In the genomic region with DNA sequence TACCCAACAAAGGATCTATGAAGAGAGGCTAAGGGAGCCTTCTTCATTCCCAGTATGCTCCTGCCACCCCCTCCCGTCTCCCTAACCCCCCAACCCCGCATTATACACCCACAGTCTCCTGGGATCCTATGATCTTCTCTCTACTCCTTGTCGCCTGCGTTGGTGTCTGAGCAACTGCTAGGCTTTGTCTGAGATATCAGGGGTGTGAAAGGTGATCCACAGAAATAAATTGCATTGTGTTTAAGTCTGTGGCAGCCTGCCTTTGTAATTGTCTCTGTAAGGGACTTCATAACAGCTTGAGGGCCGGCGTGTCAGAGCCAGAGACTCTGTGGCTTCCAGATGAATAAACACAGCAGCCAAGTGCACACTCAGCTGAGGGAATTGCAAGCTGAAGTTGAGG, we compare ENCODE assay signal across 25 mouse cellular contexts.
A peak's percentile ranks its signal among the peaks of the same experiment; 100 is the strongest.
DNase-seq lines count a peak whose midpoint lies in the region; ATAC-seq lines count a peak whose summit lies in the region.
"Had no signal": no experiment of that assay in that cellular context is flagged by ENCODE, and none has a peak within 500 bp of the region (broad histone marks: within the 10 kb centered on the region; RNA-seq: fewer than 3 reads in every experiment).

No protein-coding gene starts in this region.

- no peaks in the 10 kb centered on the region for H3K27me3 ChIP-seq in hindbrain, embryonic 13.5 days
- no peaks in the 10 kb centered on the region for H3K27me3 ChIP-seq in hindbrain, embryonic 12.5 days
- H3K27me3 ChIP-seq in neural tube, embryonic 12.5 days (replicated peaks): no peaks in the 10 kb centered on the region
- no peaks in the 10 kb centered on the region for H3K27me3 ChIP-seq in neural tube, embryonic 15.5 days (replicated peaks)
- H3K27me3 ChIP-seq: embryonic facial prominence, embryonic 13.5 days; heart, embryonic 13.5 days; limb, embryonic 12.5 days had no signal

- no peak overlapping the region for H3K9ac ChIP-seq in hindbrain, embryonic 13.5 days
- no peak overlapping the region for H3K9ac ChIP-seq in hindbrain, embryonic 12.5 days
- H3K9ac ChIP-seq in neural tube, embryonic 12.5 days: no peak overlapping the region
- no peak overlapping the region for H3K9ac ChIP-seq in neural tube, embryonic 15.5 days (replicated peaks)
- H3K9ac ChIP-seq: embryonic facial prominence, embryonic 13.5 days; heart, embryonic 13.5 days; hindbrain, embryonic 14.5 days; limb, embryonic 12.5 days; liver, postnatal 0 days had no signal

- H3K36me3 ChIP-seq in hindbrain, embryonic 13.5 days: no peaks in the 10 kb centered on the region
- no peaks in the 10 kb centered on the region for H3K36me3 ChIP-seq in hindbrain, embryonic 12.5 days
- H3K36me3 ChIP-seq in neural tube, embryonic 12.5 days: no peaks in the 10 kb centered on the region
- no peaks in the 10 kb centered on the region for H3K36me3 ChIP-seq in neural tube, embryonic 15.5 days
- H3K36me3 ChIP-seq: embryonic facial prominence, embryonic 13.5 days; heart, embryonic 13.5 days; limb, embryonic 12.5 days had no signal

- H3K9me3 ChIP-seq in hindbrain, embryonic 13.5 days: no peaks in the 10 kb centered on the region
- no peaks in the 10 kb centered on the region for H3K9me3 ChIP-seq in hindbrain, embryonic 12.5 days (replicated peaks)
- no peaks in the 10 kb centered on the region for H3K9me3 ChIP-seq in neural tube, embryonic 12.5 days
- H3K9me3 ChIP-seq in neural tube, embryonic 15.5 days (replicated peaks): no peaks in the 10 kb centered on the region
- H3K9me3 ChIP-seq: embryonic facial prominence, embryonic 13.5 days; heart, embryonic 13.5 days; limb, embryonic 12.5 days had no signal

- 44% methylated on average over 6 of the region's 6 CpGs for WGBS in hindbrain, embryonic 13.5 days
- 49% methylated on average over 6 of the region's 6 CpGs for WGBS in hindbrain, embryonic 12.5 days
- 61% methylated on average over 6 of the region's 6 CpGs for WGBS in neural tube, embryonic 12.5 days
- WGBS in neural tube, embryonic 15.5 days: 61% methylated on average over 6 of the region's 6 CpGs

- no peak overlapping the region for H3K4me2 ChIP-seq in hindbrain, embryonic 13.5 days
- no peak overlapping the region for H3K4me2 ChIP-seq in hindbrain, embryonic 12.5 days (replicated peaks)
- H3K4me2 ChIP-seq in neural tube, embryonic 12.5 days (replicated peaks): no peak overlapping the region
- H3K4me2 ChIP-seq in neural tube, embryonic 15.5 days: no peak overlapping the region
- H3K4me2 ChIP-seq: embryonic facial prominence, embryonic 13.5 days; heart, embryonic 13.5 days; hindbrain, embryonic 14.5 days; limb, embryonic 12.5 days; liver, embryonic 11.5 days had no signal

- no peak overlapping the region for H3K4me3 ChIP-seq in hindbrain, embryonic 13.5 days
- no peak overlapping the region for H3K4me3 ChIP-seq in hindbrain, embryonic 12.5 days
- no peak overlapping the region for H3K4me3 ChIP-seq in neural tube, embryonic 12.5 days
- no peak overlapping the region for H3K4me3 ChIP-seq in neural tube, embryonic 15.5 days (replicated peaks)
- H3K4me3 ChIP-seq: embryonic facial prominence, embryonic 13.5 days; heart, adult 2 months; heart, embryonic 13.5 days; limb, embryonic 12.5 days; myocyte had no signal

- peak overlapping the region; percentile 50; the same call in 1 of the 2 replicates for H3K27ac ChIP-seq in hindbrain, embryonic 13.5 days
- no peak overlapping the region for H3K27ac ChIP-seq in hindbrain, embryonic 12.5 days
- 0 out of 2 replicates have a peak overlapping the region, but pooled peaks have one; percentile 2 for H3K27ac ChIP-seq in neural tube, embryonic 12.5 days
- H3K27ac ChIP-seq in neural tube, embryonic 15.5 days (replicated peaks): no peak overlapping the region
- H3K27ac ChIP-seq: embryonic facial prominence, embryonic 13.5 days; heart, adult 2 months; heart, embryonic 13.5 days; hindbrain, embryonic 14.5 days; limb, embryonic 12.5 days; macrophage had no signal

- DNase-seq in cerebellum, postnatal 10 days: peak; percentile 26 to 33
- DNase-seq in cerebellum, adult 9-10 months: no peak
- no peak for DNase-seq in thymus, postnatal 10 days (ENCODE audit: low spot score in 2 of 2)
- DNase-seq: adrenal gland, postnatal 14 days; cerebellum, postnatal 14 days; gastrocnemius, postnatal 36 days; heart, adult 2 months; heart, postnatal 14 days; kidney, adult 2 months; kidney, postnatal 10 days; liver, postnatal 0 days; thymus, postnatal 25 days had no signal

- ATAC-seq in hindbrain, embryonic 13.5 days (ENCODE audit: low FRiP score): no peak
- no peak for ATAC-seq in hindbrain, embryonic 12.5 days (ENCODE audit: low FRiP score)
- no peak for ATAC-seq in neural tube, embryonic 12.5 days (ENCODE audit: low FRiP score, low read depth)
- ATAC-seq in neural tube, embryonic 15.5 days (ENCODE audit: low FRiP score): no peak
- ATAC-seq: activated CD4-positive, CD25-positive, alpha-beta regulatory T cell, adult 4 months; liver, postnatal 0 days; lung, postnatal 0 days had no signal

- peaks cover 17% of the 10 kb centered on the region for H3K4me1 ChIP-seq in hindbrain, embryonic 13.5 days (replicated peaks)
- H3K4me1 ChIP-seq in hindbrain, embryonic 12.5 days: peaks cover 10% of the 10 kb centered on the region
- no peaks in the 10 kb centered on the region for H3K4me1 ChIP-seq in neural tube, embryonic 12.5 days
- H3K4me1 ChIP-seq in neural tube, embryonic 15.5 days: peaks cover 13% of the 10 kb centered on the region
- H3K4me1 ChIP-seq: embryonic facial prominence, embryonic 13.5 days; heart, embryonic 13.5 days; limb, embryonic 12.5 days had no signal

Comparison
In these comparisons a context has a peak if more than half of its experiments do, and no peak if none do; other contexts are left out.
1. DNase-seq: peak in cerebellum, postnatal 10 days (2 of 2); none in cerebellum, adult 9-10 months (single experiment) and thymus, postnatal 10 days (0 of 2).
2. H3K27ac ChIP-seq: peak in hindbrain, embryonic 13.5 days (single experiment) and neural tube, embryonic 12.5 days (single experiment); none in hindbrain, embryonic 12.5 days (single experiment) and neural tube, embryonic 15.5 days (single experiment).